Mouse (Mus musculus) frontal cortex, postnatal 25 days (tissue): ENCODE measurements around the gene Marc2.

Experiments used
- DNase-seq, 2 experiments: peaks; one replicate each; pipeline ENCODE4 v3.0.0; 2022; ENCODE audit warnings: low spot score in 2 of 2

Gene Marc2

DNA sequence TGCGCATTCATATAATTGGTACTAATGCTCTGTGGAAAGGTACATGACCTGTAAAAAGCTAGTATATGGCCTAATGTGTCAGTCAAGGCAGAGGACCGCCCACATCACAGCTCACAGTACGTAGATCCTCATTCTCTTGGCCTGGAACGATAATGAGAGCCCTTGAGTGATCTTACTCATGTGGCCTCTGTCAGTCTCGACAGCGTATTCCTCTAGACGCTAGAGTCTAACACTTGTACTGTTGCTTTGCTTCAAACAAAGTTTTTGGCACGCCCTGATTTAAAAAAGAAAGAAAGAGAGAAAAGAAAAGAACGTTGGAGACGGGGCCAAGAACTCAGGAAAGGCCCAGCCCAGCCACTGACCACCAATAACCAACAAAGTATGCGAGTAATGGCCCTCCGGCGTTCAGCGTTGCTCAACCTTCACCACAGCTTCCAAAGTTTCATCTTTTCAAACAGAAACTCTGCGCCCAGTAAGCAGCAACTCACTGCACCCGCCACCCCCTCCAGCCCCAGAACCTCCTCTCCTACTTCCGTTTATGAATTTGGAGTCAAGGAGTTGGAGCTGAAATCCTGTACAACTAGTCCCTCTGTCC lies 37.7 kb downstream of the Marc2 start:
- no peak for DNase-seq

DNA sequence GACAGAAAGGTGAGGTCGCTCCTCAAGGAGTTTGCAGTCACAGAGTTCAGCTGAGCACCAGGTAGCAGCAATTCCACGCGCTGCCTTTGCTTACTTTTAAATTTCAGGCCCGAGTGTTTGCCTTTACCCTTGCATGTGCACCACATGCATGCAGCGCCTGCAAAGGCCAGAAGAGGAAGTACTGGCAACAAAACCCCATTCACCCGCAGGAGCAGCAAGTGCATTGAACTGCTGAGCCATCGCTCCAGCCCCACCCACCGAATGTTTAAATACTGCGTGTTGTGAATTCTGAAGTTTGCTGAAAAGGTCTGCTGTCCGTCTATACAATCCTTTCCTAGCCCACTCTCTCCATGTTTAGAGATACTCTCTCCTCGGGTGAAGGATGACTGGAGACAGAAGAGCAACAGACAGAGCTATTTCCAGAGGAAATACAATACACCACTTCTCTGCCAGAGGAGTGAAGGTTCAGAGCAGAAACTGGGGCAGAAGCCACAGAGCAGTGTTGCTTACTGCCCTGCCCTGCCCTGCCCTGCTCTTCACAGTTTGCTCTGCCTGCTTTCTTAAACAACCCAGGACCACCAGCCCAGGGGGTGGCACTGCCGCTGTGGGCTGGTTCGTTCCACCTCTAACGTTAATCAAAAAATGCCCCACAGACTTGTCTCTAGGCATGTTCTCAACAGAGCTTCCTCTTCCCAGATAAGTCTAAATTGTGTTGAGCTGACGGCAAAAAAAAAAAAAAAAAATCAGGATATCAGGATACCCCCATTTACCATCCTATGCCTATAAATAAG lies 38.4 kb downstream of the Marc2 start:
- no peak for DNase-seq

DNA sequence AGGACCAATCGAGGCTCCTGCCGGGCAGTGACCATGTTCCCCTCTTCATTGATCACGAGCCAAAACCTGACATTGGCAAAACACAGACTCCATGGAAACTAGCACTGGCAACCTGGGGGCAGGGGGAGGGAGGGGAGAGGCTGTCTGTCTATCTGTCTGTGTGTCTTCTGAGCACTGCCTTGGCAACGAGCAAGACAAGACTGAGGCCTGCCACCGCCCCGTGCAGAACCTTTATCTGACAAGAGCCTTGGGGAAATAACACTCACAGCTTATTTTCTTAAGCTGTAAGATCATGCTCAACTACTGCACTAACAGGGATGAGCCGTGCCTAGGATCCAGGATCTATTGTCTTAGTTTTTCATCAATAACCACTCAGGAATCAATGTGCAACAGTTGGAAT lies 39.1 kb downstream of the Marc2 start:
- DNase-seq = no peak

DNA sequence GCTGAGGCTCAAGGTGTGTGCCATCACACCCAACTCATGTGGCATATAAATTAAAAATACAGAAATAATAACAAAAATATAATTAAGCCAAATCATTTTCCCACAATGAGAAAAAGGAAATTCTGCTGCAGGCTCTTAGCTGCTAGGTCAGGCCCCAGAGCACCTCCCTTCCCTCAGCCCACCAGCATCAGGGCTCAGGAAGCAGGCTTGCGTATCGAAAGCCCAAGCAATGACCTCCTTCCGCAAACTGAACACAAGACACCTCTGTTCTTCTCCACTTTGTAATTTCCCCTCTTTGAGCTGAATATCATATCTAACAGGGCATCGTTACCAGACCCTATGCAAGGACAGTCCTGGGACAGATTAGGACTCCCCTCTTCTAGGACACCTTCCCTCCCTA lies 40.5 kb downstream of the Marc2 start:
- DNase-seq = no peak

DNA sequence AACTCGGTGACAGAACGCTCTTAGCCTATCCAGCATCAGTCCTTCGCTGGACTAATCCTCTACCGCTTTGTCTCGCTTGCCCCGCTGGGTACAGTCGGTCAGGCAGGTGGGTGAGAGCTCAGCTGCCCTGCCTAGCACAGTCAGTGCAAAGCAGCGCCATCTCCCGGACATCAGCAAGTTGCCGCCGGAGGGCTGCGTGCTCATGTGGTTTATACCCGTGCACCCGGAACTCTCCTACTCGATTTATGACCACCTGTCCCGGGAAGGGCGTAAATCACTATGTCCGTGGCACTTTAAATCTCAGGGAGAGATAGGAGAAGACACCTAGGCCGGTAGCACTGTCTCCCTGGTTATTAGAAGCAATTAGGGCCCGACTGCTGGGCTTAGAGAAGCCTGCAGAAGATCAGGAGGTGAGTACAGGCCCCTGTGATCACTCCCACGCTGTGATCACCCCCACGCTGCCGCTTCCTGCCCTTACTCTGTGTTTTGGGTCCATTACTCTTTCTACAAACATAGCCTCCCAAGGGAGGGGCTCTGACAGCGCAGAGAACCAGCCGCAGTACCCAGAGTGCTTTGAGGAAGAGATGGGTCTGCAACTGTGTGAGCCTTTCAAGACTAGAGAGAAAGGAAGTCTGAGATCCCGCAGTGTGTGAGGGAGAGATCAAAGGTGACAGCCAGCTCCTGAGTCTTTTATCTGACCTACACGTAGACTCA lies 52.9 kb downstream of the Marc2 start:
- DNase-seq = no peak

DNA sequence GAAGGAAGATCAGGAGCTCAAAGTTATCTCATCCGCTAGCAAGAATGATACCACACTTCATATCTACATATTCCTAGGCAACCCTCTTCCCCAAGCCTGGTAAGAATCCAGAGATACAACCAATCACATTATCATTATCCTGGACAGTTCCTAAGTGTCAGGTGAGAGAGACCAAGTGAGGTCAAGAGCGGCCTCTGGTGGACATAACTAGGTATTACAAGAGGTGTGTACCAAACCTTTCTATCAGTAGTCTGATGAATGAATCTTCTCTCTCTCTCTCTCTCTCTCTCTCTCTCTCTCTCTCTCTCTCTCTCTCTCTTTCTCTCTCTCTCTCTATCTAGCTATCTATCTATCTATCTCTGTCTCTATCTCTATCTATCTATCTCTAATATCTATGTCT lies 55.1 kb downstream of the Marc2 start:
- DNase-seq = no peak

DNA sequence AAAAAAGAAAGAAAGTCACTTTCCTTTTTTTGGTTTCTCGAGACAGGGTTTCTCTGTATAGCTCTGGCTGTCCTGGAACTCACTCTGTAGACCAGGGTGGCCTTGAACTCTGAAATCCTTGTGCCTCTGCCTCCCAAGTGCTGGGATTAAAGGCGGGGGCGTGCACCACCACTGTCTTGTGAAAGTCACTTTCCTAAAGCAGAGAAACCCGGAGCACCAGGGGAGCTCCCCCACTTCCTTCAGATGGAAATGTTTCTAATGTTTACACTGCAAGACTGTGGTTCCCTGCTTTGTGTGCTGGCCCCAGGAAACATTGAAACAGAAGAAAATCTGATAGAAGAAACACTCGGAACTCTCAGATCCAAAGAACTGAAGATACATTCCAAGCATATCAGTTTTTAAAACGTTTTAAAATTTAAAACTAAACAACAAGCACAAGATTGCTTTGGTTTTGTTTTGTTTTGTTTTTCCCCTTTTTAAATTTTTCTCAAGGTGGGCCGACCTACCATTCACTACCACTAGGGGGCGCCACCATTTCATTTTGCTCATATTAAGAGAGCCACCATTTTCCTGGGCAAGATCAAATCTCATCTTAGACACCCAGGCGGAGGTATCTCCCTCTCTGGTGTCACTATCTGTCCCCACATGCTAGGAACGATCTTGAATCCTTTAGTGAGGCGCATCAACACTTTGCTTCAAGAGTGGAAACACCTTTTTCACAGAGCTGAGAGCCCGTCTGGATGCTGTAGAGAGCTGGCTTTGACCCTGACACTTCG lies 59.7 kb downstream of the Marc2 start:
- no peak for DNase-seq

DNA sequence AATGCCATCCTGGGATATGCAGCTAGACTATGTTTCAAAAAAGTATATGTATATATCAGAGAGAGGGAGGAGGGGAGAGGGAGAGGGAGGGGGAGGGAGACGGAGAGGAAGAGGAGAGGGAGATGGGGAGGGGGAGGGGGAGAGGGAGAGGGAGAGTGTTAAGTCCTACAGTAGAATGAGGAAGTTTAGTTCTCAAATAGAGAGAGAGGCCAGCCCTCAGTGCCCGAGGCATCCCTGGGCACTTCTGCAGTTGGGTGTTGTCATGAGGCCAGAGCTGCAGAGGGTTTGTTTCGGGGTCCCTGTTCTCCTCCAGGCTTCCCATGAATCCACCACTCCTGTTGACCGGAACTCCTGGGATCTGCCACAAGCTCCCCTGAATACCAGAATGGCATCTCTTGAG lies 62.6 kb downstream of the Marc2 start:
- DNase-seq = no peak

DNA sequence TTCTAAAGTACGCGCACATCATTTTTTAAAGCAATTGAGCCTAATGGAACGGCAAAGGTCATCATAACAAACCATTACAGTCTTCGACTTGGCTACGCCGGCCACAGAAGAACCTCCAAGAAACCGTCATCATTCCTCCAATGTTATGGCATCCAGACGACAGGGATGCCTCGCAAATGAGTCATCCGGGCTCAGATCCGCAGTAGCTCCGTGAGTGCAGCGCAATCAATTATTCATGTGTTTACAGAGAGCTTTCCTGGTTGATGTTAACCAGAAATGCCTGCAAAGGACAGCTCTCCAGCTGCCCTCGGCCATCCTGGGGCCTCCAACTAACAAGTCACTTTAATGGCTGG lies 64.1 kb downstream of the Marc2 start:
- DNase-seq = no peak

DNA sequence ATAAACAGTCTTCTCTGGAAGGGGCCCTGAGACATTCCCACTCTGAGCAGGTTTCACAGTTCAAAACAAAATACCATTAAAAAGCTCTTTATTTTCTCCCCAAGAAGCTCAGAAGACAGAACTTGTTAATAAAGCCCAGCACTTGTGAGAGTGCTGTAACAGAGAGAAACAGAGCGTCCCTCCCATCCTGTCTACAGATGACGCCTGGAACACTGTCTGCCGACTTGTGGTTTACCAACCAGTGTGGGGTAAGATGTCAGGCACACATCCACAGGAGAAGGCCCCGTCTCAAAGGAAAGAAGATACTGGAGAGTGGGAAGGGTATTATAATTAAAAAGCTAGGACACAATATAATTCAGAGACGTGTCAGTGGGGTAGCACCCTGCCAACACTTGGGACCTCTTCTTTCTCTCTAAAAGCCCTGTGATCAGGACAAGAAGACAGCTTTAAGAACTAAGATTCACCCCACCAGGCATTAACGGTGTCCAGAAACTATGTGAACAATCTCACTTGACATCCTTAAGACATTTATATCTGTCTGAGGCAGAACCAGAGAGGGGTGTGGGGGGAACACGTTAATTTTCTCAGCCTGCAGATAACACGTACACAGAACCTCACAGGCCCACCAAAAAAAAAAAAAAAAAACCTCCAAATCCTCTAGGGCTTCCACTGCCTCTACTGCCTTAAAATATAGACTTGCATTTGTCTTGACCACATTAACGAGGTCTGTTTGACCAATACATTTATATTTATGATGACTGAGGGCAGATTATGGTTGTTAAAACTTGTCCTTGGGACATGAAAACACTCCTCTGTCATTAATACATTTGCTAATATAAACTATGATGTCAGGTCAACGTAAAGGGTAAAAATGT lies 64.7 kb downstream of the Marc2 start:
- DNase-seq = no peak

DNA sequence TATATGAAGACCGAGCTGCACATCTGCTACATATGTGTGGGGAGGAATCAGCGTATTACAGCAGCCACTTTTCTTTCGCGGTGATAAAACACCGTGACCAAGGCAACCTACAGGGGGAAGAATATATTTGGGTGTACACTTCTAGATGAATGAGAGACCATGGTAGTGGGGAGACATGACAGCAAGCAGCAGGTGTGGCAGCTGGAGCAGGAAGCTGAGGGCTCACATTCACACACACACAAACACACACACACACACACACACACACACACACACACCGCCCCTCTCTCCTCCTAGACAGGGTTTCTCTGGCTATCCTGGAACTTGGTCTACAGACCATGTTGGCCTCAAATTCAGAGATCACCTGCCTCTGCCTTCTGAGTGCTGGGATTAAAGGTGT lies 68.1 kb downstream of the Marc2 start:
- no peak for DNase-seq

DNA sequence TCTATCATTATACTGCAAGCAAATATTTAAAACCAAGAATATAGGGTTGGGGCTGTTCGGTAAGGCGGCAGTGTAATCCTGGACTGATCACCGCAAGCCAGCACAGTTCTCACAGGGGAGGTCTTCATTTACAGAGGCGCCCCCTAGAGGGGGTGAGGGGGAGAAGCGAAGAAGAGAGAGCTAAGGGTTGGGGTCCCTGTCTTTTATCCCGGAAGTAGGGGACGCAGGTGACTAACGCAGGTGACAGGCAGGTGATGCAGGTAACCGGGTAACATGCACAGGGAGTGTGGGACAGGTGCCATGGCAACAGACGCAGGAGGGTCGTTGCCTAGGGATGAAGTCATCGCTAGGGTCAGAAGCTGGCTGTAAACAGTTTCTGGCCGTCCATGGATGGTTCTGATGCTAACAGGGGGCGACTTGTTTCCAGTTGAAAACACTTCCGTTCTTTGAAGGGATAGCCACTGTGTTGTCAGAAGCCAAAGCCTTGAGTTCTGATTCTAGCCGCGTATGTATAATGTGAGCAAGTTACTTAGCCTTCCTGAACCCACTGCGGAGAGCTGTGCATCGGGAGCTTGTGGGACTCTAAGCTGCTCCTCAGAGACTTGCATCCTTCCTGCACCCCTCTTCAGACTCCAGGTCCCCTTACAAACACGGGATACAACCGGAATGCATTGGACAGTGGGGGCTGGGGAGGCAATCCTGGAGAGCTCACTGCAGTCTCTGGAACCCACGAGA lies 69.0 kb downstream of the Marc2 start:
- no peak for DNase-seq

DNA sequence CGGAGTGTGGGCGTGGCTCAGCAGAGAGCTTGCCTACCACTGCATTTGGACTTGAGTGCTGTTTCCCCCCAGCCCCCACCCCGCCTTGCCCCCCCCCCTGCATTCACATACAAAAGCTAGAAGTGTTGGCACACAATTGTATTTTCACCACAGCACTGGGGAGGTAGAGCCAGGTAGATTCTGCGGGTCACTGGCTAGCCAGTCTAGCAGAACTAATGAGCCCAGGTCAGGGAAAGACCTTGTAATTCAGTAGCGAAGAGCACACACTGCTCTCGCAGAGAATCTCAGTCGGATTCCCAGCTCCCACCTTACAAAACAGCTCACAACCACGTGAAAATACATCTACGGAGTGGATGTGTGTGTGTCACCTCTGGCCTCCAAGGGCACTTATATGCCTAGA lies 71.0 kb downstream of the Marc2 start:
- no peak for DNase-seq

DNA sequence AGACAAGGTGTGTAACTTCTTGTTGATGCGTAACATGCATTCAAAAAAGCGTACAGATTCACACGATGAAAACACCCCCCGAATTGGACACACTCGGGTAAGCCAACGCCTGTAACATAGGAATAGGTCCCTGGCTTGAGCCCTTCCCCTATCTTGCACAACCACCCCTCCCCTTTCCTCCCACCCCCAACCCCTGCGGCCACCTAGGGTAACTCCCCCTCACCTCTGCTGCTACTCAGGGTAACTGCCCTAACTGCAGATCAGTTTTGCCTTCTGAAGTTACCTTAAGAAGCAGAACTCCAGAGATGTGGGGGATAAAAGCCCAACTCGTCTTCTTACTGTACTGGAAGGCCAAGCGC lies 74.4 kb downstream of the Marc2 start:
- no peak for DNase-seq

DNA sequence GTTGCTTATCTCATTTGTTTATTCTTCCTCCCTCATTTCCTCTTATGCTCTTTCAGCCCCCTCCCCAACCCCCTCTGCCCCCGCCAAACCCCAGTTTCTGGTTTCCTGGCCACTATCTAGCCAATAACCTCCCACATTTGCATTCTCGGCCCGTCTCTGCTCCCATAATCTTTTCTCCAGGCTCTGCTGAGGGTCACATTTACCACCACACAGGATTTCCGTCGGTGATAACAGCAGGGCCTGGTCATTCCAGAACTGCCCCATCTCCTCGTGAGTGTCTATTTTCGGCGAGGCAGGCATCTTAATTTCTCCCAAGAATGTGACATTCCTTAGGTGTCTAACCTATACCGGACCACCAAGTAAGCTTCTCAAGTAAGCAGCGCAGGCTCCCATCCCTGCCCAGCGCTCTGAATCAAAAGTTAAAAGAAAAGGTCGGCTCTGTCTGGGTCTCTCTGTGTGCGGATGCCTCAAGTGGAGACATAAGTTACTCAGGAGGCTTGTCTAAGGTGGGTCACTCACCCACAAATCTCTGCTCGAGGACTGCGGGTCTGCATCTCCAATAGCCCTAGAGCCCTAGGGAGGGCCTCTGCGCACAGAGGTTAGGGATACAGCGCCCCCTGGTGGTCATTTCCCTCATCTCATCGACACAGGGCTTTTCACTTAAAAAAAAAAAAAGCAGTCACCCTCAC lies 74.9 kb downstream of the Marc2 start:
- peak; percentile 49 to 64 for DNase-seq

DNA sequence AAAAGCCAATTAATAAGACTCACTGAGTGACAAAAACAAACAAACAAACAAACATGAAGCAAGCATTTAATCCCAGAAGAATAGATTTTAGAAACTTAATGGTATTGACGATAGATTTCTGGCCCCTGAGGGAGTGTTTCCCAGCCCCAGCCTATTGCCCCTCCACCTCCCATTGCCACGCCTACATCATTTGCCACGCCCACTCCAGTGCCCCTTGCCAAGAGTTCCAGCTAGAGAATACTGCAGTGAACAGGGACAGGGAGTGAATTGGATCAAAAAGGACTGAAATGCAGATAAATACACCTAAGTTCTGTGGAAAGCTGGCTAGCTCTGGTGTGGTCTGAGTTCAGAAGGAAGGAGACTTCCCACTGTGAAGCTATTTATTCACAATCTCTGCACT lies 82.4 kb downstream of the Marc2 start:
- no peak for DNase-seq
